Mouse (Mus musculus) neural tube, embryonic 14.5 days (tissue): Measurements from ENCODE around the gene Slu7. TPM values are rescaled to one million over a fixed set of nuclear protein-coding genes. Genes with fewer than 3 reads are reported as not detected.

Experiments used
- ATAC-seq: fragments of 200-750 bp; cut with Nextera tagmentation; 2 replicates; pipeline ENCODE4 v1.8.0; 2017; ENCODE audit warnings: low read depth, mild to moderate bottlenecking, moderate TSS enrichment, moderate library complexity
- H3K27ac ChIP-seq: fragments of 300-500 bp; sonication (generic); 2 replicates; pipeline ENCODE4 v1.5.1; 2014; ENCODE audit warnings: low read depth, mild to moderate bottlenecking, control low read depth, low read length, moderate library complexity, mixed read lengths
- H3K27me3 ChIP-seq: fragments of 300-500 bp; sonication (generic); 2 replicates; pipeline ENCODE4 v1.6.1; 2014; ENCODE audit warnings: low read length; ENCODE audit not compliant: control insufficient read depth, insufficient read depth
- H3K36me3 ChIP-seq: fragments of 300-500 bp; sonication (generic); 2 replicates; pipeline ENCODE4 v1.6.1; 2014; ENCODE audit warnings: low read length, mixed read lengths; ENCODE audit not compliant: control insufficient read depth, insufficient read depth
- H3K4me1 ChIP-seq: fragments of 300-500 bp; sonication (generic); 2 replicates; pipeline ENCODE4 v1.6.1; 2014; ENCODE audit warnings: low read length; ENCODE audit not compliant: control insufficient read depth, insufficient read depth
- H3K4me2 ChIP-seq: fragments of 300-500 bp; sonication (generic); 2 replicates; pipeline ENCODE4 v1.6.1; 2014; ENCODE audit warnings: mild to moderate bottlenecking, low read depth, low read length, control low read depth
- H3K4me3 ChIP-seq: fragments of 300-500 bp; sonication (generic); 2 replicates; pipeline ENCODE4 v1.5.1; 2014; ENCODE audit warnings: low read depth, low read length, control low read depth, mixed read lengths
- H3K9ac ChIP-seq: fragments of 300-500 bp; sonication (generic); replicated peaks from 2 replicates; pipeline ENCODE4 v1.6.1; 2014; ENCODE audit warnings: low read depth, mild to moderate bottlenecking, control low read depth, low read length, mixed read lengths
- H3K9me3 ChIP-seq: fragments of 300-500 bp; sonication (generic); 2 replicates; pipeline ENCODE4 v1.6.1; 2016; ENCODE audit warnings: low read length; ENCODE audit not compliant: control insufficient read depth
- WGBS: fragments of 180-500 bp; shearing (Covaris S2); extraction: QIAGEN DNeasy Blood & Tissue Kit; methylation state at CpG from one replicate; pipeline ENCODE4 v1.1.7; 2014; 5-methylcytosine and 5-hydroxymethylcytosine counted together
- polyA plus RNA-seq: library from polyadenylated mRNA; unstranded; fragments of >200 nt; fragmentation: Nextera tagmentation; extraction: Ambion mirVana; gene quantifications from 2 replicates; pipeline ENCODE4 v1.2.1, GENCODE M21; 2014

The Slu7 gene
- polyA plus RNA-seq, 1 experiment from 2014 or later, result 65.2 TPM

GRCm38 (mm10) chr11:43412771-43413451 lies 20.6 kb upstream of the Slu7 start:
- peak; percentile 52; the same call in 1 of the 2 replicates for ATAC-seq
- no peak overlapping the region for H3K27ac ChIP-seq
- no peak overlapping the region for H3K4me2 ChIP-seq
- no peaks in the 10 kb centered on the region for H3K36me3 ChIP-seq
- H3K4me3 ChIP-seq, result no peak overlapping the region
- 27% methylated on average over 14 of the region's 14 CpGs for WGBS
- H3K4me1 ChIP-seq, result no peaks in the 10 kb centered on the region
- no peaks in the 10 kb centered on the region for H3K27me3 ChIP-seq
- H3K9me3 ChIP-seq, result no peaks in the 10 kb centered on the region
- no peak overlapping the region for H3K9ac ChIP-seq

GRCm38 (mm10) chr11:43417201-43417600 lies 16.3 kb upstream of the Slu7 start:
- no peak overlapping the region for H3K4me3 ChIP-seq
- no peak overlapping the region for H3K27ac ChIP-seq
- 43% methylated on average over 7 of the region's 7 CpGs for WGBS
- no peak overlapping the region for H3K9ac ChIP-seq
- no peaks in the 10 kb centered on the region for H3K27me3 ChIP-seq
- no peaks in the 10 kb centered on the region for H3K36me3 ChIP-seq
- H3K4me1 ChIP-seq, result no peaks in the 10 kb centered on the region
- H3K9me3 ChIP-seq, result no peaks in the 10 kb centered on the region
- H3K4me2 ChIP-seq, result no peak overlapping the region
- ATAC-seq, result no peak

- Histone ChIP-seq H3K36me3 (no peaks in the 10 kb centered on the region), H3K4me1 (no peaks in the 10 kb centered on the region), H3K4me3 (no peak overlapping the region), H3K27me3 (no peaks in the 10 kb centered on the region), H3K27ac (no peak overlapping the region), H3K9me3 (no peaks in the 10 kb centered on the region), H3K9ac (no peak overlapping the region), H3K4me2 (no peak overlapping the region)
- ATAC-seq, result no peak
- 75% methylated on average over 5 of the region's 5 CpGs for WGBS
These were observed 9.2 kb upstream of the Slu7 start for GRCm38 (mm10) chr11:43424386-43424785.

DNA sequence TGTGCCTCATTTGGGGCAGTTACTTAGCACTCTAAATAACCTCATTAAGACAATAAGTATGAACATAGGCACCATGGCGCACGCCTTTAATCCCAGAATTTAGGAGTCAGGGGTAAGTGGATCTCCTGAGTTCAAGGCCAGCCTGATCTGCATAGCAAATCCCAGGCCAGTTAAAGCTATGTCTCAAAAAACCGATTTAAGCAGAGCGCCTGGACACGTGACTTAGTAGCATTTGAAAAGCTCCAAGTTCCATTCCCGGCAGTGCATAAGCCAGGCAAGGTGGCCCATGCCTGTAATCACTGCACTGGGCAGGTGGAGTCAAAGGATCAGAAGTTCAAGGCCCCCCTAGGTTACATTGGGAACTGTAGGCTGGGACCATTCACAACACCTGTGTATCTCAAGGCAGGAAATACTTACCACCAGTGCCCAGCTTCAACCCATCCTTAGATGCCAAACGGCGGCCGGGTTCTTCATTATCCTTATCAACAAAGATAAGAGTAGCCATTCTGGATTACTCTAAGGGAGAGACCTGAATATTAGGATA lies 8.3 kb upstream of the Slu7 start:
- H3K27ac ChIP-seq, result no peak overlapping the region
- H3K9me3 ChIP-seq, result no peaks in the 10 kb centered on the region
- no peaks in the 10 kb centered on the region for H3K36me3 ChIP-seq
- H3K4me1 ChIP-seq, result no peaks in the 10 kb centered on the region
- WGBS, result 95% methylated on average over 9 of the region's 9 CpGs
- H3K4me3 ChIP-seq, result peak overlapping the region; percentile 43; the same call in 1 of the 2 replicates
- ATAC-seq, result no peak
- H3K4me2 ChIP-seq, result peak overlapping the region; percentile 49
- H3K27me3 ChIP-seq, result no peaks in the 10 kb centered on the region
- H3K9ac ChIP-seq, result no peak overlapping the region

- WGBS, result 4% methylated on average over 27 of the region's 27 CpGs
- Histone ChIP-seq H3K9ac (peak within 1 kb of the TSS; percentile 55), H3K36me3 (no peaks in the 10 kb centered on the region), H3K4me3 (peak within 1 kb of the TSS; percentile 43), H3K4me2 (peak within 1 kb of the TSS; percentile 49), H3K9me3 (no peaks in the 10 kb centered on the region), H3K27ac (no peak within 1 kb of the TSS), H3K27me3 (no peaks in the 10 kb centered on the region), H3K4me1 (no peaks in the 10 kb centered on the region)
- ATAC-seq, result peak; percentile 97
These were observed 7.6 kb upstream of the Slu7 start, which contains the start of gene Pttg1 for GRCm38 (mm10) chr11:43425824-43426413. Gene Pttg1, minus strand, starts transcription at chr11:43426251.

- Histone ChIP-seq H3K4me3 (peak overlapping the region; percentile 43), H3K4me2 (peak overlapping the region; percentile 49), H3K27me3 (no peaks in the 10 kb centered on the region), H3K9me3 (no peaks in the 10 kb centered on the region), H3K9ac (no peak overlapping the region; the same call in 1 of the 2 replicates), H3K27ac (no peak overlapping the region), H3K4me1 (no peaks in the 10 kb centered on the region), H3K36me3 (no peaks in the 10 kb centered on the region)
- 21% methylated on average over 7 of the region's 7 CpGs for WGBS
- 0 out of 2 replicates have a peak, but pooled peaks have one; percentile 18 for ATAC-seq
These were observed 7.1 kb upstream of the Slu7 start for GRCm38 (mm10) chr11:43426414-43426884.

DNA sequence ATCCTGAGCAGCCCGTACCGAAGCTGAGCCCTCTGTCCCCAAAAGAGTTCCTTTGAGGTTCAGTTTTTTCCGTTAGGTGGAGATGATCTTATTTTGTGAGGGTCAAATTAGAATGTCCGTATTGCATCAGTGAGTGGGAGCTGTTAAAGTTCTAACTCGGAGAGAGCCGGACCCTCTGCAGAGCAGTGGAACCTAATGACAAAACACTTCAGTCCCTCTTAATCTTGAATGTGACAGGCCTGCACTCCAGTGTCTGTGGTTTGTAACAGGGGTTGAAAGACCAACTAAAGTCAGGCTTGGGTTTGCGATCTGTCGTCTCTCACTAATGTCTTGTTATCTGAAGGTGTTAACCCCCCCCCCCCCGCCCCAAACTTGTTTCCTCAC lies 472 bp downstream of the Slu7 start:
- ATAC-seq, result peak; percentile 29; the same call in 1 of the 2 replicates
- peak overlapping the region; percentile 56 for H3K4me2 ChIP-seq
- H3K9ac ChIP-seq, result peak overlapping the region; percentile 70
- H3K27me3 ChIP-seq, result no peaks in the 10 kb centered on the region
- peak overlapping the region; percentile 86 for H3K4me3 ChIP-seq
- H3K4me1 ChIP-seq, result no peaks in the 10 kb centered on the region
- peaks cover 7% of the 10 kb centered on the region; the same call in 1 of the 2 replicates for H3K36me3 ChIP-seq
- no peak overlapping the region for H3K27ac ChIP-seq
- H3K9me3 ChIP-seq, result no peaks in the 10 kb centered on the region
- 7% methylated on average over 9 of the region's 9 CpGs for WGBS

DNA sequence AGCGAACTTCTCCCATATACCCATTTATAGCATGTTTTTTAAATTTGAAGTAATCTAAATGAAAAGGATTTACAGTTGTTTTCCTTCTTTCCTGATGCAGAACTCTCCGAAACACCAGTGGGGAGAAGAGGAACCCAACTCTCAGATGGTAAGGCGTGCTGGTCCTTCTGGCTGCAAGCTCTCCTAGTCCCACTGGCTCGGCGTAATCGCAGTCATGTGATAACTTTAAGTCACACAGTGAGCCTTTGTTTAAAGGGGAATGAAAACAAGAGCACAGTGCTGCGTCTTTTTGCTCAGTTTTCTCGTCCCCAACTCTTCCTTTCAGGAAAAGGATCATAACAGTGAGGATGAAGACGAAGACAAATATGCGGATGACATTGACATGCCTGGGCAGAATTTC lies 7.6 kb downstream of the Slu7 start:
- WGBS, result 96% methylated on average over 10 of the region's 10 CpGs
- no peaks in the 10 kb centered on the region for H3K4me1 ChIP-seq
- no peak for ATAC-seq

DNA sequence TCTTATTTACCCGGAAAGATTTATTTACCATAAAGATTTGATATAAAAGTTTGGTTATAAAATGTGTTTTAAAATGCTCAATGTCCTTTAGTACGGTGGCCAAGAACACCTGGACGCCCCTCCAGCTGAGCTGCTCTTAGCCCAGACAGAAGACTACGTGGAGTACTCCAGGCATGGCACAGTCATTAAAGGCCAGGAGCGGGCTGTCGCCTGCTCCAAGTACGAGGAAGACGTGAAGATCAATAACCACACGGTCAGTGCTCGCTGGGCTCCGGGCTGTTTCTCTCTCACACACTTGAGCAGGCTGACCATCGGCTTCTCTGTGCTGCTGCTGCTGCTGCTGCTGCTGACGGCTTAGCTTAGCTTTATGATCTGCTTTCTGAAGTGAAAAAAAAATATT lies 9.6 kb downstream of the Slu7 start:
- WGBS, result 92% methylated on average over 13 of the region's 13 CpGs
- Histone ChIP-seq H3K4me1 (no peaks in the 10 kb centered on the region), H3K9ac (no peak overlapping the region), H3K4me3 (no peak overlapping the region), H3K4me2 (no peak overlapping the region), H3K36me3 (peaks cover 87% of the 10 kb centered on the region), H3K9me3 (no peaks in the 10 kb centered on the region), H3K27me3 (no peaks in the 10 kb centered on the region), H3K27ac (no peak overlapping the region)
- ATAC-seq, result no peak

More for the DNA sequence above, 7.6 kb downstream of the Slu7 start:
- no peaks in the 10 kb centered on the region for H3K9me3 ChIP-seq
- H3K36me3 ChIP-seq, result peaks cover 70% of the 10 kb centered on the region
- H3K4me2 ChIP-seq, result no peak overlapping the region
- H3K27me3 ChIP-seq, result no peaks in the 10 kb centered on the region
- no peak overlapping the region for H3K27ac ChIP-seq
- H3K9ac ChIP-seq, result no peak overlapping the region
- no peak overlapping the region for H3K4me3 ChIP-seq
